Mouse (Mus musculus): ENCODE data around the gene Aes. TPM values are rescaled to one million over a fixed set of nuclear protein-coding genes. Genes with fewer than 3 reads are reported as not detected.
A peak's percentile ranks its signal among the peaks of the same experiment; 100 is the strongest.

Aes gene
- polyA plus RNA-seq, 1 experiment from 2014 or later: 343 TPM

- Histone ChIP-seq H3K4me3 (ENCODE audit: low read depth, low read length) (no peak overlapping the region), H3K9ac (ENCODE audit: low read length) (no peak overlapping the region), H3K9me3 (ENCODE audit: control insufficient read depth, low read length) (no peaks in the 10 kb centered on the region), H3K27ac (replicated peaks; ENCODE audit: low read depth, low read length) (no peak overlapping the region), H3K36me3 (ENCODE audit: control insufficient read depth, insufficient read depth, low read length) (peaks cover 3% of the 10 kb centered on the region; the same call in 1 of the 2 replicates), H3K4me2 (ENCODE audit: low read depth, severe bottlenecking) (no peak overlapping the region), H3K4me1 (ENCODE audit: control insufficient read depth, insufficient read depth, low read length) (peaks cover 16% of the 10 kb centered on the region), H3K27me3 (ENCODE audit: control insufficient read depth, insufficient read depth, low read length) (no peaks in the 10 kb centered on the region)
- WGBS: 95% methylated on average over 5 of the region's 5 CpGs
- ATAC-seq (ENCODE audit: insufficient number of reproducible peaks, low FRiP score, low TSS enrichment, low read depth) (no peak), DNase-seq (ENCODE audit: low spot score) (no peak)
Measured at GRCm38 (mm10) chr10:81541363-81541762, 17.9 kb upstream of the Aes start.

GRCm38 (mm10) chr10:81541803-81542202, 17.5 kb upstream of the Aes start:
- DNase-seq (ENCODE audit: low spot score) (no peak), ATAC-seq (ENCODE audit: insufficient number of reproducible peaks, low FRiP score, low TSS enrichment, low read depth) (no peak)
- Histone ChIP-seq H3K27me3 (ENCODE audit: control insufficient read depth, insufficient read depth, low read length) (no peaks in the 10 kb centered on the region), H3K36me3 (ENCODE audit: control insufficient read depth, insufficient read depth, low read length) (peaks cover 3% of the 10 kb centered on the region; the same call in 1 of the 2 replicates), H3K4me3 (ENCODE audit: low read depth, low read length) (no peak overlapping the region), H3K27ac (replicated peaks; ENCODE audit: low read depth, low read length) (no peak overlapping the region; the same call in 1 of the 2 replicates), H3K9me3 (ENCODE audit: control insufficient read depth, low read length) (no peaks in the 10 kb centered on the region), H3K4me1 (ENCODE audit: control insufficient read depth, insufficient read depth, low read length) (peaks cover 16% of the 10 kb centered on the region), H3K4me2 (ENCODE audit: low read depth, severe bottlenecking) (no peak overlapping the region), H3K9ac (ENCODE audit: low read length) (peak overlapping the region; percentile 30; the same call in 1 of the 2 replicates)
- WGBS: 91% methylated on average over 10 of the region's 10 CpGs

DNA sequence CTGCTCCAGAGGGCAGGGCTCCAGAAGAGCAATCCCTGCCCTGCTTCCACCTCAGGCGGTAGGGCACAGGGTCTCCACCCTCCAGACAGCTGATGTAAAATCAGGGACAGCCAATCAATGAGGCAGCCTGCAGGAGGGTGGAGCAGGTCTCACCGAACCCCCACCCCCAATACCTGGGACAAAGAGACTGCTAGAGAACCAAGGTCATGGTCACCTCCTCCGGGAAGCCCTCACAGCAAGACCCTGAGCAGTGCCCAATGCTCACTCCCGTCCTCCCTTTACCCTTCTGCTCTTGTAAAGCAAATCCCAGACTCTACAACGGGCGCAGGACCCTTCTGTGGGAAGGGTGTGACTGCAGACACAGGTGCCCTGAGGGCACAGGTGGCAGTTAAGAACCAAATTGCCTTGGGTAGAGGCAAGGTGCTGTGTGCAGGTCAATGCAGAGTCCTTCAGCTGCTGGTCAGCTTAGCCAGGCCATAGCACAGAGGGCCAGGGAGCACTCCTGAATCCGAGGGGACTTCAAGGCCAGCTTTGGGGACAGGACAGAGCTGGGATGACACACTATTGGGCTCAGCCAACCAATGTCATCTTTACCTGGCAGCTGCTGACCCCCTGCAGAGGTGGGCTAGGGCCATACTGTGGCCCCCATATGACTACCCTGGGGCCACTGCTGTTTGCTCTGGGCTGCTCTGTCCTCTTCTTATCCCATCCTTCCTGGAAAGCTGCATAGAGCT, 16.4 kb upstream of the Aes start:
- Histone ChIP-seq H3K9me3 (ENCODE audit: control insufficient read depth, low read length) (no peaks in the 10 kb centered on the region), H3K4me1 (ENCODE audit: control insufficient read depth, insufficient read depth, low read length) (peaks cover 16% of the 10 kb centered on the region), H3K27me3 (ENCODE audit: control insufficient read depth, insufficient read depth, low read length) (no peaks in the 10 kb centered on the region), H3K4me2 (ENCODE audit: low read depth, severe bottlenecking) (peak overlapping the region; percentile 94), H3K9ac (ENCODE audit: low read length) (peak overlapping the region; percentile 86; the same call in 1 of the 2 replicates), H3K27ac (replicated peaks; ENCODE audit: low read depth, low read length) (no peak overlapping the region), H3K36me3 (ENCODE audit: control insufficient read depth, insufficient read depth, low read length) (no peaks in the 10 kb centered on the region), H3K4me3 (ENCODE audit: low read depth, low read length) (no peak overlapping the region)
- DNase-seq (ENCODE audit: low spot score): no peak
- no peak for ATAC-seq (ENCODE audit: insufficient number of reproducible peaks, low FRiP score, low TSS enrichment, low read depth)
- WGBS: 76% methylated on average over 7 of the region's 7 CpGs

- 77% methylated on average over 1 of the region's 1 CpGs for WGBS
- peak overlapping the region; percentile 64 for H3K4me3 ChIP-seq (ENCODE audit: low read depth, low read length)
- H3K4me2 ChIP-seq (ENCODE audit: low read depth, severe bottlenecking): peak overlapping the region; percentile 94
- peaks cover 16% of the 10 kb centered on the region for H3K4me1 ChIP-seq (ENCODE audit: control insufficient read depth, insufficient read depth, low read length)
- H3K27ac ChIP-seq (replicated peaks; ENCODE audit: low read depth, low read length): no peak overlapping the region
- DNase-seq (ENCODE audit: low spot score): no peak
- peak overlapping the region; percentile 86 for H3K9ac ChIP-seq (ENCODE audit: low read length)
- H3K36me3 ChIP-seq (ENCODE audit: control insufficient read depth, insufficient read depth, low read length): no peaks in the 10 kb centered on the region
- no peaks in the 10 kb centered on the region for H3K27me3 ChIP-seq (ENCODE audit: control insufficient read depth, insufficient read depth, low read length)
- H3K9me3 ChIP-seq (ENCODE audit: control insufficient read depth, low read length): no peaks in the 10 kb centered on the region
- no peak for ATAC-seq (ENCODE audit: insufficient number of reproducible peaks, low FRiP score, low TSS enrichment, low read depth)
Measured at GRCm38 (mm10) chr10:81543633-81544032, 15.7 kb upstream of the Aes start.

- peak; percentile 11; the same call in 1 of the 2 replicates for ATAC-seq (ENCODE audit: insufficient number of reproducible peaks, low FRiP score, low TSS enrichment, low read depth)
- Histone ChIP-seq H3K27me3 (ENCODE audit: control insufficient read depth, insufficient read depth, low read length) (no peaks in the 10 kb centered on the region), H3K4me1 (ENCODE audit: control insufficient read depth, insufficient read depth, low read length) (peaks cover 16% of the 10 kb centered on the region), H3K36me3 (ENCODE audit: control insufficient read depth, insufficient read depth, low read length) (no peaks in the 10 kb centered on the region), H3K4me2 (ENCODE audit: low read depth, severe bottlenecking) (peak overlapping the region; percentile 94), H3K9me3 (ENCODE audit: control insufficient read depth, low read length) (no peaks in the 10 kb centered on the region), H3K9ac (ENCODE audit: low read length) (peak overlapping the region; percentile 86), H3K4me3 (ENCODE audit: low read depth, low read length) (peak overlapping the region; percentile 64), H3K27ac (replicated peaks; ENCODE audit: low read depth, low read length) (peak overlapping the region; percentile 8; the same call in 1 of the 2 replicates)
- no peak for DNase-seq (ENCODE audit: low spot score)
- WGBS: under 1% methylated on average over 86 of the region's 93 CpGs
Measured at GRCm38 (mm10) chr10:81544296-81545160, 14.8 kb upstream of the Aes start.

GRCm38 (mm10) chr10:81545161-81545747, 14.0 kb upstream of the Aes start, which contains the start of gene Gna11:
Gna11 (minus strand) TSS chr10:81545190.
- Histone ChIP-seq H3K36me3 (ENCODE audit: control insufficient read depth, insufficient read depth, low read length) (no peaks in the 10 kb centered on the region), H3K4me1 (ENCODE audit: control insufficient read depth, insufficient read depth, low read length) (peaks cover 18% of the 10 kb centered on the region), H3K4me2 (ENCODE audit: low read depth, severe bottlenecking) (peak within 1 kb of the TSS; percentile 94), H3K9ac (ENCODE audit: low read length) (peak within 1 kb of the TSS; percentile 86), H3K4me3 (ENCODE audit: low read depth, low read length) (peak within 1 kb of the TSS; percentile 64), H3K9me3 (ENCODE audit: control insufficient read depth, low read length) (no peaks in the 10 kb centered on the region), H3K27me3 (ENCODE audit: control insufficient read depth, insufficient read depth, low read length) (no peaks in the 10 kb centered on the region), H3K27ac (replicated peaks; ENCODE audit: low read depth, low read length) (peak within 1 kb of the TSS; percentile 18; the same call in 1 of the 2 replicates)
- ATAC-seq (ENCODE audit: insufficient number of reproducible peaks, low FRiP score, low TSS enrichment, low read depth) (peak; percentile 93), DNase-seq (ENCODE audit: low spot score) (peak; percentile 100)
- 1% methylated on average over 58 of the region's 59 CpGs for WGBS

DNA sequence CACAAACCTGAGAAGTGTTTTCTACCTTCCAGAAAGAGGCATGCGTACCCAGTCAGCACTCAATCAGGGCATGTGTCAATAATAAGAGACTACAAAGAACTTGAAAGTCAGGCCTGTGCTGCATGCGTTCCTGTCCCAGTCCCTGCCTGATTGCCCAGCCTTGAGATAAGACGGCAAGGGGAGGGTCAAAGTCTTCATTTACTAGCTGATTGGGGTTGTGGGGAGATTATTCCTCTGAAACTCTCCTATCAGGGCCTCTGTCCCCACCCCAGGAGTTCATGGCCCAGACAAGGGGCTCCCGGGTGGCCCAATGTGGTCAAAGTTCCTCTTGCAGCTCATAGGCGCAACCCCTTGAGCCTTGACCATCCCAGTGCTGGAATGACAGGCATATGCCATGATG, 13.0 kb upstream of the Aes start:
- Histone ChIP-seq H3K4me3 (ENCODE audit: low read depth, low read length) (no peak overlapping the region), H3K9ac (ENCODE audit: low read length) (no peak overlapping the region), H3K36me3 (ENCODE audit: control insufficient read depth, insufficient read depth, low read length) (no peaks in the 10 kb centered on the region), H3K9me3 (ENCODE audit: control insufficient read depth, low read length) (no peaks in the 10 kb centered on the region), H3K4me2 (ENCODE audit: low read depth, severe bottlenecking) (no peak overlapping the region), H3K27ac (replicated peaks; ENCODE audit: low read depth, low read length) (no peak overlapping the region), H3K4me1 (ENCODE audit: control insufficient read depth, insufficient read depth, low read length) (peaks cover 18% of the 10 kb centered on the region), H3K27me3 (ENCODE audit: control insufficient read depth, insufficient read depth, low read length) (no peaks in the 10 kb centered on the region)
- ATAC-seq (ENCODE audit: insufficient number of reproducible peaks, low FRiP score, low TSS enrichment, low read depth): no peak
- no peak for DNase-seq (ENCODE audit: low spot score)
- 75% methylated on average over 5 of the region's 5 CpGs for WGBS

Measured in limb, embryonic 11.5 days (tissue).